Mouse (Mus musculus) heart, embryonic 11.5 days (tissue): ENCODE data around the gene Pnpla1. TPM values are rescaled to one million over a fixed set of nuclear protein-coding genes. Genes with fewer than 3 reads are reported as not detected.
"Not testable (repeated sequence)": the region's sequence is repeated elsewhere in the genome, so short reads cannot be mapped to it uniquely, and the experiment has no call there.

ENCODE experiments used
- ATAC-seq: fragments of 200-750 bp; cut with Nextera tagmentation; replicated peaks from 2 replicates; pipeline ENCODE4 v1.8.0; 2017; ENCODE audit warnings: moderate library complexity; ENCODE audit not compliant: insufficient number of reproducible peaks, low FRiP score, low TSS enrichment
- H3K27ac ChIP-seq: fragments of 300-500 bp; sonication (generic); 2 replicates; pipeline ENCODE4 v1.5.1; 2014; ENCODE audit warnings: mild to moderate bottlenecking, low read depth, low read length
- H3K27me3 ChIP-seq: fragments of 300-500 bp; sonication (generic); 2 replicates; pipeline ENCODE4 v1.6.1; 2014; ENCODE audit warnings: mild to moderate bottlenecking, low read length, mixed read lengths; ENCODE audit not compliant: control insufficient read depth, insufficient read depth
- H3K36me3 ChIP-seq: fragments of 300-500 bp; sonication (generic); 2 replicates; pipeline ENCODE4 v1.6.1; 2014; ENCODE audit warnings: mild to moderate bottlenecking, low read length, moderate library complexity, mixed read lengths; ENCODE audit not compliant: control insufficient read depth, insufficient read depth
- H3K4me1 ChIP-seq: fragments of 300-500 bp; sonication (generic); 2 replicates; pipeline ENCODE4 v1.6.1; 2014; ENCODE audit warnings: low read length; ENCODE audit not compliant: control insufficient read depth, insufficient read depth
- H3K4me2 ChIP-seq: fragments of 300-500 bp; sonication (generic); 2 replicates; pipeline ENCODE4 v1.6.1; 2014; ENCODE audit warnings: mild to moderate bottlenecking, moderate library complexity
- H3K4me3 ChIP-seq: fragments of 300-500 bp; sonication (generic); 2 replicates; pipeline ENCODE4 v1.5.1; 2014; ENCODE audit warnings: low read depth, low read length
- H3K9ac ChIP-seq: fragments of 300-500 bp; sonication (generic); 2 replicates; pipeline ENCODE4 v1.6.1; 2014; ENCODE audit warnings: mild to moderate bottlenecking, low read depth, low read length, moderate library complexity
- H3K9me3 ChIP-seq: fragments of 300-500 bp; sonication (generic); replicated peaks from 2 replicates; pipeline ENCODE4 v1.6.1; 2016; ENCODE audit warnings: low read length; ENCODE audit not compliant: control insufficient read depth
- WGBS: fragments of 180-500 bp; shearing (Covaris S2); extraction: QIAGEN DNeasy Blood & Tissue Kit; methylation state at CpG from one replicate; pipeline ENCODE4 v1.1.7; 2014; ENCODE audit not compliant: insufficient replicate concordance; 5-methylcytosine and 5-hydroxymethylcytosine counted together
- polyA plus RNA-seq: library from polyadenylated mRNA; unstranded; fragments of >200 nt; fragmentation: Nextera tagmentation; extraction: Ambion mirVana; gene quantifications from 2 replicates; pipeline ENCODE4 v1.2.1, GENCODE M21; 2014

The Pnpla1 gene
- polyA plus RNA-seq, 1 experiment from 2014 or later, result 0.06 TPM

- no peak for ATAC-seq
- H3K27me3 ChIP-seq, result no peaks in the 10 kb centered on the region
- peaks cover 27% of the 10 kb centered on the region for H3K4me1 ChIP-seq
- H3K36me3 ChIP-seq, result peaks cover 39% of the 10 kb centered on the region
- WGBS, result 82% methylated on average over 9 of the region's 9 CpGs
- H3K27ac ChIP-seq, result 0 out of 2 replicates have a peak overlapping the region, but pooled peaks have one; percentile 5
- H3K9me3 ChIP-seq, result no peaks in the 10 kb centered on the region
- H3K9ac ChIP-seq, result no peak overlapping the region
- no peak overlapping the region for H3K4me3 ChIP-seq
- H3K4me2 ChIP-seq, result no peak overlapping the region
Measured at GRCm38 (mm10) chr17:28832040-28832439, 26.2 kb upstream of the Pnpla1 start.

GRCm38 (mm10) chr17:28832875-28833274 is 25.3 kb upstream of the Pnpla1 start:
- peaks cover 27% of the 10 kb centered on the region for H3K4me1 ChIP-seq

GRCm38 (mm10) chr17:28834676-28835075 is 23.5 kb upstream of the Pnpla1 start:
- H3K9ac ChIP-seq, result 0 out of 2 replicates have a peak overlapping the region, but pooled peaks have one; percentile 43

More at GRCm38 (mm10) chr17:28832875-28833274, 25.3 kb upstream of the Pnpla1 start:
- Histone ChIP-seq H3K4me2 (0 out of 2 replicates have a peak overlapping the region, but pooled peaks have one; percentile 1), H3K27ac (peak overlapping the region; percentile 76), H3K4me3 (no peak overlapping the region), H3K27me3 (no peaks in the 10 kb centered on the region), H3K9me3 (no peaks in the 10 kb centered on the region), H3K9ac (0 out of 2 replicates have a peak overlapping the region, but pooled peaks have one; percentile 1), H3K36me3 (peaks cover 43% of the 10 kb centered on the region)
- ATAC-seq, result 0 out of 2 replicates have a peak, but pooled peaks have one; percentile 50
- 65% methylated on average over 3 of the region's 3 CpGs for WGBS

GRCm38 (mm10) chr17:28837840-28838239 is 20.4 kb upstream of the Pnpla1 start:
- ATAC-seq, result no peak
- H3K9ac ChIP-seq, result no peak overlapping the region
- H3K36me3 ChIP-seq, result peaks cover 35% of the 10 kb centered on the region
- no peaks in the 10 kb centered on the region for H3K27me3 ChIP-seq
- H3K9me3 ChIP-seq, result no peaks in the 10 kb centered on the region
- H3K4me2 ChIP-seq, result no peak overlapping the region
- no peak overlapping the region for H3K4me3 ChIP-seq
- 82% methylated on average over 7 of the region's 7 CpGs for WGBS
- H3K4me1 ChIP-seq, result peaks cover 7% of the 10 kb centered on the region
- no peak overlapping the region for H3K27ac ChIP-seq

More at GRCm38 (mm10) chr17:28834676-28835075, 23.5 kb upstream of the Pnpla1 start:
- no peaks in the 10 kb centered on the region for H3K9me3 ChIP-seq
- H3K4me1 ChIP-seq, result peaks cover 21% of the 10 kb centered on the region
- WGBS, result 63% methylated on average over 10 of the region's 10 CpGs
- H3K36me3 ChIP-seq, result peaks cover 45% of the 10 kb centered on the region
- no peak for ATAC-seq
- 0 out of 2 replicates have a peak overlapping the region, but pooled peaks have one; percentile 0 for H3K27ac ChIP-seq
- H3K27me3 ChIP-seq, result no peaks in the 10 kb centered on the region
- H3K4me2 ChIP-seq, result no peak overlapping the region
- H3K4me3 ChIP-seq, result no peak overlapping the region

DNA sequence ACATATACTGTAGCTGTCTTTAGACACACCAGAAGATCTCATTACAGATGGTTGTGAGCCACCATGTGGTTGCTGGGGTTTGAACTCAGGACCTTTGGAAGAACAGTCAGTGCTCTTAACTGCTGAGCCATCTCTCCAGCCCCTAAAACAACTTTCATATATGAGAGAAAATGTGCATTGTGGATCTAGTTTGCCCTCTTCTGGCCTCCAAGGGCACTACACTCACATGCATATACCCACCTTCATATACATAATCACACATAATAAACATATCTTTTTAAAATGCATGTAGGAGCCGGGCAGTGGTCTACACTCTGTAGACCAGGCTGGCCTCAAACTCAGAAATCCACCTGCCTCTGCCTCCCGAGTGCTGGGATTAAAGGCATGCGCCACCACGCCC is 16.3 kb upstream of the Pnpla1 start:
- ATAC-seq, H3K27ac ChIP-seq, H3K4me1 ChIP-seq, H3K9me3 ChIP-seq, H3K4me2 ChIP-seq, H3K9ac ChIP-seq, H3K4me3 ChIP-seq, H3K27me3 ChIP-seq: not testable (repeated sequence)
- WGBS, result 95% methylated on average over 4 of the region's 4 CpGs
- peaks cover 21% of the 10 kb centered on the region for H3K36me3 ChIP-seq

- WGBS, result 76% methylated on average over 5 of the region's 5 CpGs
- H3K27me3 ChIP-seq, result no peaks in the 10 kb centered on the region
- H3K4me1 ChIP-seq, result peaks cover 9% of the 10 kb centered on the region
- H3K9ac ChIP-seq, result no peak overlapping the region
- H3K36me3 ChIP-seq, result peaks cover 8% of the 10 kb centered on the region
- ATAC-seq, result no peak
- no peak overlapping the region for H3K27ac ChIP-seq
- no peaks in the 10 kb centered on the region for H3K9me3 ChIP-seq
- no peak overlapping the region for H3K4me2 ChIP-seq
- no peak overlapping the region for H3K4me3 ChIP-seq
Measured at GRCm38 (mm10) chr17:28843665-28844064, 14.5 kb upstream of the Pnpla1 start.

DNA sequence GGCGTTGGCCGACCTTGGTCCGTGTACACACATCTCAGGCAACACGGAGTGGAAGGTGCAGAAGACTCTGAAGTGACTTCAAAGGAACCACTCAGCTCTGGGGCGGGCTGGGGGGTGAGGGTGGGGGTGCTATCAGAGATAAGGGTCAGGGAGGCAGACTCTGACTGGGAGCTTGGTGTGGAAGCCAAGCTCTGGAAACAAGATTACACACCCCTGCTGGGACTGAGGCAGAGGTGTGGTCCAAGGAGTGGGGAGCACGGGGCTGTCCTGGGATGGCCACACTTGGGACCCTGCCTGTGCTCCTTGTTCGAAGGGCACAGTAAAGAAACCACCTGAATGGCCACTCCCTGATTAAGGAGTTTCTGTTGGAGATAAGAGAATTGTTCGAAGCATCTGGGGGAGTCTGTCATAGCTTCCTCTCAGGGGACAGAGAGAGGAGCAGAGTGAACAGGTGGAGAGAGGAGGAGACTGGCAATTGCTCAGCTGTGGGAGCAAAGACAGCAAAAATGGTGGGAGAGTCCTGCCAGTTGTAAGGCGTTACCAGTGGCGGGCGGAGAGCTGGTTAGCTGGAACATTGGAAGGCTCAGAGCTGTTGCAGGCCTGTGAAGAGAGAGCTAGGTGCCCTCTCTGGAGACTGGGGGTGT is 11.1 kb upstream of the Pnpla1 start:
- Histone ChIP-seq H3K9ac (no peak overlapping the region), H3K4me3 (no peak overlapping the region), H3K27ac (no peak overlapping the region), H3K4me2 (no peak overlapping the region), H3K4me1 (peaks cover 9% of the 10 kb centered on the region), H3K27me3 (no peaks in the 10 kb centered on the region), H3K36me3 (no peaks in the 10 kb centered on the region), H3K9me3 (no peaks in the 10 kb centered on the region)
- WGBS, result 20% methylated on average over 11 of the region's 11 CpGs
- no peak for ATAC-seq

DNA sequence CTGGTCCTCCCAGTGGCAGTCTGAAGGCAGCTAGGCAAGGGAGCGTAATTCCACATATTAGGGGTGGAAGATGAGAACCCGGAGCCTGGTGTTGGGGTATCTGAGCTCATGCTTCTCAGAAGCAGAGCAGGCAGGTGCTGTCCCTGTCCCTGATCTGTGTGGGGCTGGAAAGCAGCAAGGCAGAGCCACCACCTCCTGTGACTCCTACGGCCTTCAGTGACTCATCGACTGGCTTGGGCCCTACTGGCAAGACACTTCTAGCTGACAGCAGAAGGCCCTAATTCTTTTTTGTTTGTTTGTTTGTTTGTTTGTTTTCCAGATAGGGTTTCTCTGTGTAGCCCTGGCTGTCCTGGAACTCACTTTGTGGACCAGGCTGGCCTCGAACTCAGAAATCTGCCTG is 7.7 kb upstream of the Pnpla1 start:
- Histone ChIP-seq H3K27me3 (no peaks in the 10 kb centered on the region), H3K4me2 (no peak overlapping the region), H3K9ac (no peak overlapping the region), H3K4me3 (no peak overlapping the region), H3K27ac (no peak overlapping the region), H3K4me1 (peaks cover 9% of the 10 kb centered on the region), H3K36me3 (no peaks in the 10 kb centered on the region), H3K9me3 (no peaks in the 10 kb centered on the region)
- 87% methylated on average over 5 of the region's 5 CpGs for WGBS
- ATAC-seq, result no peak

GRCm38 (mm10) chr17:28854377-28854776 is 3.8 kb upstream of the Pnpla1 start:
- Histone ChIP-seq H3K4me2 (no peak overlapping the region), H3K27me3 (0 out of 2 replicates have a peak, but pooled peaks cover 2% of the 10 kb centered on the region), H3K4me1 (no peaks in the 10 kb centered on the region), H3K36me3 (no peaks in the 10 kb centered on the region), H3K4me3 (no peak overlapping the region), H3K9ac (no peak overlapping the region), H3K27ac (no peak overlapping the region), H3K9me3 (peaks cover 6% of the 10 kb centered on the region)
- no peak for ATAC-seq
- WGBS, result 80% methylated on average over 7 of the region's 7 CpGs
